In the genomic region with DNA sequence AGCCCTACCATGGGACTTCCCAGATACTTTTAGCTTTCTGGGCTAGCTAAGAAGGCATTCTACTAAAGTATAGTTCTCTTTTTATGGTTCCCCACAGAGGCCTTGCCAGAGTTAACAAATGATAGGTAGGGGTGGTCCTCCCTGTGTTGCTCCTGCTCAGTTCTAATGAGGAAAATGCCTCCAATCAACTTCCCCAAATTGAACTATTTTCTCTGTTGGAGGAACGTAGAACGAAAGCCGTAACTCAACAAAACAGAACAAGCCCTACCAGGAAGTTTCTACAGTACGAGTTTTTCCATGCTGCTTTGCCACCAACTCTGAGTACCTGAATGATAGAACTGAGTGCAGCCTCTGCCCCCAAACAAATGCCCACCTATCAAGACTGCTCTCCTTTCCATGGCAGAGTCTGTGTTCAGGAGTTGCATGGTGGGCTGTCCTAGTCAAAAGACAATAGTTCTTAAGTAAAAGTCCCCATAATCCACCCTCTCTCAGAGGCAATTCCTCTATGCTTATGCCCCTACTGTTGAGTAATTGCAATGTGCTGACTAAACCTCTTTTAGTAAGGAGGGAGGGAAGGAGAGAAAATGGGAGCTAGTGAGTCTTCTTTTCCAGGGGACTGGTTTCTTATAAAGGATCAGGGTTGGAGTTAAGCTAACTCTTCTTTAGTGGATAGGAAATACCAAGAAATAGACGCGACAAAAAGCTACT, we compare ENCODE assay signal across 2 mouse cellular contexts.
TF ChIP-seq lines count a peak whose summit lies in the region.

No protein-coding gene starts in this region.

TF ChIP-seq in CH12.LX, 34 proteins besides CTCF, POLR2A, EP300 and RAD21:
- TF ChIP-seq HCFC1 (IDR thresholded peaks at IDR 0.05; ENCODE audit: low read depth, low read length) (no peak), NELFE (IDR thresholded peaks at IDR 0.05; ENCODE audit: low read depth, low read length) (no peak), MXI1 (IDR thresholded peaks at IDR 0.05; ENCODE audit: low read depth, low read length) (no peak), USF2 (conservative IDR thresholded peaks at IDR 0.05; ENCODE audit: low read depth, low read length) (no peak), USF1 (IDR thresholded peaks at IDR 0.05; ENCODE audit: low read depth, low read length) (no peak), IRF4 (IDR thresholded peaks at IDR 0.05; ENCODE audit: low read depth, low read length) (no peak), KAT2A (IDR thresholded peaks at IDR 0.05; ENCODE audit: insufficient replicate concordance, low read length) (no peak), TBP (conservative IDR thresholded peaks at IDR 0.05; ENCODE audit: low read depth, low read length) (no peak), JUN (IDR thresholded peaks at IDR 0.05; ENCODE audit: insufficient read depth, low read depth, low read length) (no peak), UBTF (IDR thresholded peaks at IDR 0.05; ENCODE audit: low read depth, low read length) (no peak), ZMIZ1 (IDR thresholded peaks at IDR 0.05; ENCODE audit: low read depth, low read length) (no peak), JUND (conservative IDR thresholded peaks at IDR 0.05; ENCODE audit: low read depth, low read length) (no peak), POLR2AphosphoS2 (IDR thresholded peaks at IDR 0.05; ENCODE audit: low read depth, low read length) (no peak), TCF12 (IDR thresholded peaks at IDR 0.05; ENCODE audit: low read depth, low read length) (no peak), ZC3H11A (IDR thresholded peaks at IDR 0.05; ENCODE audit: low read depth, low read length) (no peak), E2F4 (IDR thresholded peaks at IDR 0.05; ENCODE audit: insufficient replicate concordance, low read depth, low read length) (no peak), SMC3 (IDR thresholded peaks at IDR 0.05; ENCODE audit: low read depth, low read length) (no peak)

TF ChIP-seq in MEL, 35 proteins besides CTCF, POLR2A, EP300 and RAD21 (continued from another document):
- no peak for TF ChIP-seq NRF1 (IDR thresholded peaks at IDR 0.05; ENCODE audit: insufficient read depth, low read depth, low read length, poor library complexity, severe bottlenecking)
- TF ChIP-seq CHD1 (IDR thresholded peaks at IDR 0.05; ENCODE audit: low read depth, low read length): no peak
- no peak for TF ChIP-seq KAT2A (conservative IDR thresholded peaks at IDR 0.05; ENCODE audit: low read depth, low read length)
- no peak for TF ChIP-seq RCOR1 (IDR thresholded peaks at IDR 0.05; ENCODE audit: low read depth, low read length)
- no peak for TF ChIP-seq MEF2A (IDR thresholded peaks at IDR 0.05; ENCODE audit: extremely low read depth, insufficient replicate concordance, low read depth, low read length, poor library complexity, severe bottlenecking)
- TF ChIP-seq CHD2 (IDR thresholded peaks at IDR 0.05; ENCODE audit: low read length): no peak
- no peak for TF ChIP-seq MAZ (IDR thresholded peaks at IDR 0.05; ENCODE audit: low read depth, low read length)
- no peak for TF ChIP-seq SMC3 (IDR thresholded peaks at IDR 0.05; ENCODE audit: low read depth, low read length)
- TF ChIP-seq MXI1 (IDR thresholded peaks at IDR 0.05; ENCODE audit: low read depth, low read length): no peak
- TF ChIP-seq USF2 (IDR thresholded peaks at IDR 0.05; ENCODE audit: borderline replicate concordance in 1 of 2, insufficient read depth in 1 of 2, low read depth in 1 of 2, low read length in 2 of 2): no peak
- TF ChIP-seq GABPA (IDR thresholded peaks at IDR 0.05; ENCODE audit: low read depth, low read length): no peak
- no peak for TF ChIP-seq GATA1 (IDR thresholded peaks at IDR 0.05; ENCODE audit: low read depth, low read length)
- no peak for TF ChIP-seq ETS1 (IDR thresholded peaks at IDR 0.05; ENCODE audit: low read depth, low read length)
- no peak for TF ChIP-seq TCF12 (IDR thresholded peaks at IDR 0.05; ENCODE audit: low read depth, low read length)
